Mouse (Mus musculus): ENCODE results near the gene Isg20l2. TPM values are rescaled to one million over a fixed set of nuclear protein-coding genes. Genes with fewer than 3 reads are reported as not detected.

Gene Isg20l2
- polyA plus RNA-seq, 1 experiment from 2014 or later = 25.0 TPM

DNA sequence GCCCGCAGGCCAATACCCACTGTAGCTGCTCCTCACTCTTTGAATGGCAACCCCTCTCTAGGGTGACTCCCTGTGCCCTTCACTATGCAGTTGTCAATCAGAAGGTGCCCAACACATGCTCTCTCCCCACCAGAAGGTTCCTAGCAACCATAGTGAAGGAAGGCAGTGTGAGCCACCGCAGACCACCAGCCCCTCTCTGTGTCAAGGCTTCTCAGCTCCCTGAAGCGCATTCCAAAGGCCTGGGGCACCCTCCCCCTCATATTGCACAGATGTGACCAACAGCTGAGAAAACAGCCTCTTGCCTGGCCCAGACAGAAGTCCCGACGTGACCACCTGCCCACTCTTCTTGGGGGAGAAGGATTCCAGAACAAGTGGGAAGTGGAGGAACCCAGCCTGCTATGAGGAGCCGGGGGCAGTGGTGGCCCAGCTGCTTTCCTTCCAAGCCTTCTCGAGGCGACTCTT is 42.1 kb downstream of the Isg20l2 start:
- Histone ChIP-seq H3K9me3 (replicated peaks; ENCODE audit: control insufficient read depth, low read length) (no peaks in the 10 kb centered on the region), H3K4me3 (ENCODE audit: low read depth, low read length) (peak overlapping the region; percentile 67), H3K9ac (ENCODE audit: low read depth, low read length) (peak overlapping the region; percentile 81), H3K36me3 (ENCODE audit: control insufficient read depth, insufficient read depth, low read length) (peaks cover 6% of the 10 kb centered on the region; the same call in 1 of the 2 replicates), H3K27me3 (ENCODE audit: control insufficient read depth, insufficient read depth, low read length) (peaks cover 19% of the 10 kb centered on the region), H3K4me2 (peak overlapping the region; percentile 95), H3K4me1 (ENCODE audit: control insufficient read depth, insufficient read depth, low read length) (peaks cover 39% of the 10 kb centered on the region), H3K27ac (ENCODE audit: low read depth, low read length) (no peak overlapping the region)
- WGBS (ENCODE audit: insufficient replicate concordance) = 13% methylated on average over 8 of the region's 8 CpGs
- ATAC-seq (replicated peaks; ENCODE audit: insufficient number of reproducible peaks, low FRiP score, low TSS enrichment) = no peak

GRCm38 (mm10) chr3:87972776-87973175 is 42.7 kb downstream of the Isg20l2 start:
- H3K27ac ChIP-seq (ENCODE audit: low read depth, low read length) = no peak overlapping the region
- H3K36me3 ChIP-seq (ENCODE audit: control insufficient read depth, insufficient read depth, low read length) = peaks cover 6% of the 10 kb centered on the region; the same call in 1 of the 2 replicates
- H3K4me2 ChIP-seq = peak overlapping the region; percentile 95
- H3K4me3 ChIP-seq (ENCODE audit: low read depth, low read length) = peak overlapping the region; percentile 67
- 27% methylated on average over 5 of the region's 5 CpGs for WGBS (ENCODE audit: insufficient replicate concordance)
- H3K9ac ChIP-seq (ENCODE audit: low read depth, low read length) = peak overlapping the region; percentile 81
- peaks cover 39% of the 10 kb centered on the region for H3K4me1 ChIP-seq (ENCODE audit: control insufficient read depth, insufficient read depth, low read length)
- no peaks in the 10 kb centered on the region for H3K9me3 ChIP-seq (replicated peaks; ENCODE audit: control insufficient read depth, low read length)
- no peak for ATAC-seq (replicated peaks; ENCODE audit: insufficient number of reproducible peaks, low FRiP score, low TSS enrichment)
- peaks cover 19% of the 10 kb centered on the region for H3K27me3 ChIP-seq (ENCODE audit: control insufficient read depth, insufficient read depth, low read length)

- peaks cover 39% of the 10 kb centered on the region for H3K4me1 ChIP-seq (ENCODE audit: control insufficient read depth, insufficient read depth, low read length)
These were observed 43.7 kb downstream of the Isg20l2 start for GRCm38 (mm10) chr3:87973593-87974380.

DNA sequence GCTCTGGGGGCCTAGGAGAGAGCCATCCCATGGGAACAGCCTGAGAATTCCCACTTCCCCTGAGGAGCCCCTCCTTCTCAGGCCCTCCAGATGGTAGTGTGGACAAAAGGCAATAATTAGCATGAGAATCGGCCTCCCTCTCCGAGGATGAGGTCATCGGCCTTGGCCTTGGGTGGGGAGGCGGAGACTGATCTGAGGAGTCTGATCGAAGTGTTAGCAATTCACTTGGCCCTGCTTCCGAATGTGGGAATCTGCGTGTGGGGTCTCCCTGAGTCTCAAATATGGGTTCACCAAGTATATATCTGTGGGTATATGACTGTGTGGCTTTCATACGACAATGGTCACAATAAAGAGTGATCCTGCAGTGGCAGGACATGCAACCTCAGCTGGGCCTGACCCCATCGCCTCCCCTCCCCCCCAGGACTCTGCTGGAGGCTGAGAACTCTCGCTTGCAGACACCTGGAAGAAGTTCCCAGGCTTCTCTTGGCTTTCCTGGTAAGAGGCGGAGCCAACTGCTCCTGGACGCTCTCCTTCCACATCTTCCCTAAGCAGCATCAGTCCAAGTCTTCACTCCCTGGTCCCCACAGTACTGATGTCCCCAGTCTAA is 44.4 kb downstream of the Isg20l2 start:
- H3K36me3 ChIP-seq (ENCODE audit: control insufficient read depth, insufficient read depth, low read length) = peaks cover 6% of the 10 kb centered on the region; the same call in 1 of the 2 replicates
- H3K27me3 ChIP-seq (ENCODE audit: control insufficient read depth, insufficient read depth, low read length) = peaks cover 19% of the 10 kb centered on the region
- no peak overlapping the region for H3K27ac ChIP-seq (ENCODE audit: low read depth, low read length)
- H3K4me2 ChIP-seq = peak overlapping the region; percentile 95
- H3K4me3 ChIP-seq (ENCODE audit: low read depth, low read length) = peak overlapping the region; percentile 67
- peak overlapping the region; percentile 58 for H3K9ac ChIP-seq (ENCODE audit: low read depth, low read length)
- peaks cover 39% of the 10 kb centered on the region for H3K4me1 ChIP-seq (ENCODE audit: control insufficient read depth, insufficient read depth, low read length)
- 22% methylated on average over 12 of the region's 12 CpGs for WGBS (ENCODE audit: insufficient replicate concordance)
- no peak for ATAC-seq (replicated peaks; ENCODE audit: insufficient number of reproducible peaks, low FRiP score, low TSS enrichment)
- no peaks in the 10 kb centered on the region for H3K9me3 ChIP-seq (replicated peaks; ENCODE audit: control insufficient read depth, low read length)

More at GRCm38 (mm10) chr3:87973593-87974380, 43.7 kb downstream of the Isg20l2 start:
- no peak for ATAC-seq (replicated peaks; ENCODE audit: insufficient number of reproducible peaks, low FRiP score, low TSS enrichment)
- H3K36me3 ChIP-seq (ENCODE audit: control insufficient read depth, insufficient read depth, low read length) = peaks cover 6% of the 10 kb centered on the region; the same call in 1 of the 2 replicates
- WGBS (ENCODE audit: insufficient replicate concordance) = 31% methylated on average over 14 of the region's 14 CpGs
- H3K4me2 ChIP-seq = peak overlapping the region; percentile 95
- peak overlapping the region; percentile 58 for H3K9ac ChIP-seq (ENCODE audit: low read depth, low read length)
- 0 out of 2 replicates have a peak overlapping the region, but pooled peaks have one; percentile 16 for H3K27ac ChIP-seq (ENCODE audit: low read depth, low read length)
- no peaks in the 10 kb centered on the region for H3K9me3 ChIP-seq (replicated peaks; ENCODE audit: control insufficient read depth, low read length)
- peak overlapping the region; percentile 67 for H3K4me3 ChIP-seq (ENCODE audit: low read depth, low read length)
- H3K27me3 ChIP-seq (ENCODE audit: control insufficient read depth, insufficient read depth, low read length) = peaks cover 19% of the 10 kb centered on the region

- H3K9ac ChIP-seq (ENCODE audit: low read depth, low read length) = no peak overlapping the region
- no peak overlapping the region for H3K4me2 ChIP-seq
- peaks cover 6% of the 10 kb centered on the region; the same call in 1 of the 2 replicates for H3K36me3 ChIP-seq (ENCODE audit: control insufficient read depth, insufficient read depth, low read length)
- H3K9me3 ChIP-seq (replicated peaks; ENCODE audit: control insufficient read depth, low read length) = no peaks in the 10 kb centered on the region
- H3K4me3 ChIP-seq (ENCODE audit: low read depth, low read length) = no peak overlapping the region
- H3K4me1 ChIP-seq (ENCODE audit: control insufficient read depth, insufficient read depth, low read length) = peaks cover 47% of the 10 kb centered on the region
- H3K27me3 ChIP-seq (ENCODE audit: control insufficient read depth, insufficient read depth, low read length) = no peaks in the 10 kb centered on the region
- no peak overlapping the region for H3K27ac ChIP-seq (ENCODE audit: low read depth, low read length)
- ATAC-seq (replicated peaks; ENCODE audit: insufficient number of reproducible peaks, low FRiP score, low TSS enrichment) = no peak
- 75% methylated on average over 5 of the region's 5 CpGs for WGBS (ENCODE audit: insufficient replicate concordance)
These were observed 49.4 kb downstream of the Isg20l2 start for GRCm38 (mm10) chr3:87979493-87979892.

GRCm38 (mm10) chr3:87980085-87980484 is 50.0 kb downstream of the Isg20l2 start:
- WGBS (ENCODE audit: insufficient replicate concordance) = 44% methylated on average over 3 of the region's 3 CpGs
- no peak overlapping the region for H3K4me3 ChIP-seq (ENCODE audit: low read depth, low read length)
- no peak overlapping the region for H3K4me2 ChIP-seq
- no peaks in the 10 kb centered on the region for H3K27me3 ChIP-seq (ENCODE audit: control insufficient read depth, insufficient read depth, low read length)
- no peak overlapping the region for H3K9ac ChIP-seq (ENCODE audit: low read depth, low read length)
- ATAC-seq (replicated peaks; ENCODE audit: insufficient number of reproducible peaks, low FRiP score, low TSS enrichment) = no peak
- H3K9me3 ChIP-seq (replicated peaks; ENCODE audit: control insufficient read depth, low read length) = no peaks in the 10 kb centered on the region
- H3K27ac ChIP-seq (ENCODE audit: low read depth, low read length) = no peak overlapping the region
- H3K4me1 ChIP-seq (ENCODE audit: control insufficient read depth, insufficient read depth, low read length) = peaks cover 47% of the 10 kb centered on the region
- peaks cover 6% of the 10 kb centered on the region; the same call in 1 of the 2 replicates for H3K36me3 ChIP-seq (ENCODE audit: control insufficient read depth, insufficient read depth, low read length)

GRCm38 (mm10) chr3:87980728-87981127 is 50.6 kb downstream of the Isg20l2 start:
- Histone ChIP-seq H3K4me3 (ENCODE audit: low read depth, low read length) (no peak overlapping the region), H3K36me3 (ENCODE audit: control insufficient read depth, insufficient read depth, low read length) (peaks cover under 1% of the 10 kb centered on the region; the same call in 1 of the 2 replicates), H3K27me3 (ENCODE audit: control insufficient read depth, insufficient read depth, low read length) (no peaks in the 10 kb centered on the region), H3K4me2 (no peak overlapping the region), H3K27ac (ENCODE audit: low read depth, low read length) (no peak overlapping the region), H3K9me3 (replicated peaks; ENCODE audit: control insufficient read depth, low read length) (no peaks in the 10 kb centered on the region), H3K4me1 (ENCODE audit: control insufficient read depth, insufficient read depth, low read length) (peaks cover 54% of the 10 kb centered on the region), H3K9ac (ENCODE audit: low read depth, low read length) (no peak overlapping the region; the same call in 1 of the 2 replicates)
- WGBS (ENCODE audit: insufficient replicate concordance) = 57% methylated on average over 5 of the region's 5 CpGs
- no peak for ATAC-seq (replicated peaks; ENCODE audit: insufficient number of reproducible peaks, low FRiP score, low TSS enrichment)

GRCm38 (mm10) chr3:87981214-87981760 is 51.2 kb downstream of the Isg20l2 start:
- Histone ChIP-seq H3K27me3 (ENCODE audit: control insufficient read depth, insufficient read depth, low read length) (no peaks in the 10 kb centered on the region), H3K9ac (ENCODE audit: low read depth, low read length) (peak overlapping the region; percentile 70; the same call in 1 of the 2 replicates), H3K4me3 (ENCODE audit: low read depth, low read length) (no peak overlapping the region), H3K27ac (ENCODE audit: low read depth, low read length) (peak overlapping the region; percentile 97; the same call in 1 of the 2 replicates), H3K36me3 (ENCODE audit: control insufficient read depth, insufficient read depth, low read length) (no peaks in the 10 kb centered on the region), H3K4me1 (ENCODE audit: control insufficient read depth, insufficient read depth, low read length) (peaks cover 59% of the 10 kb centered on the region), H3K9me3 (replicated peaks; ENCODE audit: control insufficient read depth, low read length) (no peaks in the 10 kb centered on the region), H3K4me2 (no peak overlapping the region)
- ATAC-seq (replicated peaks; ENCODE audit: insufficient number of reproducible peaks, low FRiP score, low TSS enrichment) = no peak
- WGBS (ENCODE audit: insufficient replicate concordance) = 76% methylated on average over 6 of the region's 6 CpGs

Measured in heart, embryonic 11.5 days (tissue).